ENCODE assay signal across 22 mouse cellular contexts in the genomic region with DNA sequence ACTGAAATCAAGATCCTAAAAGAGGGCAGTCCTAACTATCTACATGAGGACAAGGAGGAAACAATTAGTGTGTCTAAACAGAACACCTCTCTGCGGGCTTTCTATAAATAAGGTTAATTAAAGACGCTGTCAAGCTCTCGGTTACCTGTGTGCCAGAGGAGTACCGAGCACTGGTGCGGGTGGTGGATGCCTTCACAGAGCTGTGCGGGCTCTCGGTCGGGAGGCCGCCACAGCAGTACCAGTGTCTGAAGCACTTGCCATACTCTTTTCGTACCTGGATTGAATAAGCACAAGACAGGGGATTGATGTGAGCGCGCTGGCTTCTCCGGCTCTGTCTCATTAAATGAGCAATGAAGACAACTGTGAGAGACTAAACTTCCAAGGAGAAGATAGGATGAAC.
"Had no signal": no experiment of that assay in that cellular context is flagged by ENCODE, and none has a peak within 500 bp of the region (broad histone marks: within the 10 kb centered on the region; RNA-seq: fewer than 3 reads in every experiment).

No protein-coding gene starts in this region.

- ATAC-seq: hindbrain, embryonic 16.5 days; hindbrain, postnatal 0 days; inflammation-experienced regulatory T-cells, adult 6 months; intestine, embryonic 15.5 days; intestine, embryonic 16.5 days; intestine, postnatal 0 days had no signal

- DNase-seq: heart, postnatal 10 days; heart, postnatal 14 days; heart, postnatal 36 days; heart, postnatal 4 days; kidney, adult 11 months; kidney, adult 18-20 months; kidney, adult 2 months; kidney, adult 8-10 months; kidney, adult 9 months; kidney, postnatal 10 days; kidney, postnatal 14 days; kidney, postnatal 25 days; kidney, postnatal 36 days; kidney, postnatal 4 days; layer of hippocampus, adult 9-11 months; layer of hippocampus, postnatal 36 days had no signal
